Mouse (Mus musculus): ENCODE measurements around the gene BC051142. TPM values are rescaled to one million over a fixed set of nuclear protein-coding genes. Genes with fewer than 3 reads are reported as not detected.

Gene BC051142
- polyA plus RNA-seq, 2 experiments: 0.08 to 0.17 TPM

DNA sequence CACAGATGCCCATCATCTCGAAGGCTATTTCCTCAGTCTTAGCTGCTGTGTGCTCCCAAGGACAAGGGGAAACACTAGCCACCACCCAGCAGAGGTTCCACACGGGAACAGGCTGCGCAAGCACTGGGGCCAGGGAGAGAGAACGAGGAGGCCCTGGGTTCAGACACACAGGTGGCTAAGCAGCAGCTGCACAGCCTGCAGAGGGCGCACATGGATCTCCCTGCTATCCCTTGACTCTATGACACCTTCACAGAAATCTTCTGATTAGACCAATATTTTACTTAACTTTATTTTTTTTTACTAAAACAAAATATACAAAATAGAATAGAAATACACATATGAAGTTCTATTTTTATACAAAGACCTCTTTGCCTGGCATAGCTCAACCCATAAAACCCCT lies 1.3 kb upstream of the BC051142 start:
- H3K9ac ChIP-seq (replicated peaks): no peak overlapping the region
- no peak overlapping the region for H3K4me3 ChIP-seq (ENCODE audit: insufficient read depth in 1 of 2, low read depth in 2 of 2, low read length in 2 of 2)
- H3K9me3 ChIP-seq (ENCODE audit: control insufficient read depth, low read length): no peaks in the 10 kb centered on the region
- DNase-seq (ENCODE audit: low read depth in 3 of 3, low spot score in 3 of 3): no peak
- no peaks in the 10 kb centered on the region for H3K4me1 ChIP-seq (replicated peaks; ENCODE audit: control insufficient read depth in 2 of 2, insufficient read depth in 2 of 2, low read length in 1 of 2)
- ATAC-seq (ENCODE audit: insufficient read depth): no peak
- H3K27ac ChIP-seq: no peak overlapping the region
- WGBS (ENCODE audit: insufficient replicate concordance): 56% methylated on average over 5 of the region's 5 CpGs
- TF ChIP-seq CTCF (IDR thresholded peaks at IDR 0.05; ENCODE audit: low read depth): peak; percentile 40; the same call in 1 of the 2 replicates
- TF ChIP-seq EP300 (IDR thresholded peaks at IDR 0.05; ENCODE audit: low read depth): no peak
- H3K36me3 ChIP-seq (replicated peaks; ENCODE audit: control insufficient read depth, insufficient read depth, low read depth): no peaks in the 10 kb centered on the region
- peaks cover 3% of the 10 kb centered on the region; the same call in 1 of the 2 replicates for H3K27me3 ChIP-seq (ENCODE audit: control insufficient read depth, insufficient read depth, low read length)
- no peak overlapping the region for H3K4me2 ChIP-seq (ENCODE audit: low read depth)

DNA sequence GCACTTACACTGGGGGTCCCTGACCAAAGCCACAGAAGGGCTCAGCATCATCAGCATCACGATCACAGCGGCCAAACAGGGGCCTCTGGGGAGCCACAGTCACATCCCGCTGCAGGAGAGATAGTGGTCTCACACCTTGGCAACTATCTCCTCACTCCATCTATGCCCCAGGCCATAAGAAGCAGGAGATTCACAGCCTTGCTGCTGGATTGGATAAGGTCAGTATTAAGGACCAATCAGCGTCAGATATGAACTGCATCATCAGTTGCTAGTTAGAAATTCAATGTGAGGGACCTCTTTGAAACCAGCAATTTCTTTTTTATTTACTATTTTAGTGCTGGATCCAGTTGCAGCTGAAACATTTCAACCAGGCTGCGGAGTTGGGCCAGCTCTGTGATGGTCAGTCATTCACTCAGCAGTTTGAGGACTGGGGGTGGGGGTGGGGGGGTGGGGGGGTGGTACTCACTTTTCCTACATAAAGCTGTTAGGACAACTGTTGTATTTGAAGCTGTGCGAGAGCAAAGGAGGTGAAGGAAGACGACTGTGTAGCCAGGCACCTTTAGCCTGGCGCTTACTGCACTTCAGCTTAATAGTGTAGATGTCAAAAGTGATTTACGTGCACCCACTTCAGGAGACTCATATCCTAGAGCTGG lies 436 bp upstream of the BC051142 start:
- peak; percentile 41 to 46 (median 42) for DNase-seq (ENCODE audit: low read depth in 3 of 3, low spot score in 3 of 3)
- no peak for ATAC-seq (ENCODE audit: insufficient read depth)
- peaks cover 2% of the 10 kb centered on the region; the same call in 1 of the 2 replicates for H3K27me3 ChIP-seq (ENCODE audit: control insufficient read depth, insufficient read depth, low read length)
- no peaks in the 10 kb centered on the region for H3K36me3 ChIP-seq (replicated peaks; ENCODE audit: control insufficient read depth, insufficient read depth, low read depth)
- no peak for TF ChIP-seq CTCF (IDR thresholded peaks at IDR 0.05; ENCODE audit: low read depth)
- TF ChIP-seq EP300 (IDR thresholded peaks at IDR 0.05; ENCODE audit: low read depth): no peak
- peak overlapping the region in 1 of 2 experiments; percentile 51; a peak in 2 of 4 replicates for H3K4me3 ChIP-seq (ENCODE audit: insufficient read depth in 1 of 2, low read depth in 2 of 2, low read length in 2 of 2)
- peak overlapping the region; percentile 64 for H3K4me2 ChIP-seq (ENCODE audit: low read depth)
- 16% methylated on average over 9 of the region's 9 CpGs for WGBS (ENCODE audit: insufficient replicate concordance)
- no peaks in the 10 kb centered on the region for H3K4me1 ChIP-seq (replicated peaks; ENCODE audit: control insufficient read depth in 2 of 2, insufficient read depth in 2 of 2, low read length in 1 of 2)
- no peaks in the 10 kb centered on the region for H3K9me3 ChIP-seq (ENCODE audit: control insufficient read depth, low read length)
- no peak overlapping the region for H3K9ac ChIP-seq (replicated peaks)
- H3K27ac ChIP-seq: no peak overlapping the region

DNA sequence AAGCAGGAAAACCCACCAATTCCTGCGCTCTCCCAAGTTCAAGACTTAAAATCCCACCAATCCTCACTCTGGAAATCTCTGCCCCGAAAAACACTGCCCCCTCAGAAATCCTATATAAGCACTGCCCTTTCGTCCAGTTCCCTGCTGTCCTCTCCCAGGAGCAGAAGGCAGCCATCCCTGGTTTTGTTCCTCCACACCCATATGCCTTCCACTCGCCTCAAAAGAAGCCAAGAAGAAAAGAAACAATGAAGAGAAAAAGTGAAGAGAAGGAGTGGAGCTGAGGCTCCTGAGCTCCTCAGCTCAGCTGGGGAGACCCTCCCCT lies 735 bp downstream of the BC051142 start:
- H3K9ac ChIP-seq (replicated peaks): no peak overlapping the region
- DNase-seq (ENCODE audit: low read depth in 3 of 3, low spot score in 3 of 3): no peak
- H3K9me3 ChIP-seq (ENCODE audit: control insufficient read depth, low read length): no peaks in the 10 kb centered on the region
- no peaks in the 10 kb centered on the region for H3K4me1 ChIP-seq (replicated peaks; ENCODE audit: control insufficient read depth in 2 of 2, insufficient read depth in 2 of 2, low read length in 1 of 2)
- no peaks in the 10 kb centered on the region for H3K36me3 ChIP-seq (replicated peaks; ENCODE audit: control insufficient read depth, insufficient read depth, low read depth)
- H3K27me3 ChIP-seq (ENCODE audit: control insufficient read depth, insufficient read depth, low read length): peaks cover 2% of the 10 kb centered on the region; the same call in 1 of the 2 replicates
- no peak overlapping the region for H3K27ac ChIP-seq
- 42% methylated on average over 4 of the region's 4 CpGs for WGBS (ENCODE audit: insufficient replicate concordance)
- no peak overlapping the region; the same call in 1 of the 2 replicates for H3K4me2 ChIP-seq (ENCODE audit: low read depth)
- no peak for ATAC-seq (ENCODE audit: insufficient read depth)
- no peak overlapping the region for H3K4me3 ChIP-seq (ENCODE audit: insufficient read depth in 1 of 2, low read depth in 2 of 2, low read length in 2 of 2)
- no peak for TF ChIP-seq CTCF (IDR thresholded peaks at IDR 0.05; ENCODE audit: low read depth)
- no peak for TF ChIP-seq EP300 (IDR thresholded peaks at IDR 0.05; ENCODE audit: low read depth)

DNA sequence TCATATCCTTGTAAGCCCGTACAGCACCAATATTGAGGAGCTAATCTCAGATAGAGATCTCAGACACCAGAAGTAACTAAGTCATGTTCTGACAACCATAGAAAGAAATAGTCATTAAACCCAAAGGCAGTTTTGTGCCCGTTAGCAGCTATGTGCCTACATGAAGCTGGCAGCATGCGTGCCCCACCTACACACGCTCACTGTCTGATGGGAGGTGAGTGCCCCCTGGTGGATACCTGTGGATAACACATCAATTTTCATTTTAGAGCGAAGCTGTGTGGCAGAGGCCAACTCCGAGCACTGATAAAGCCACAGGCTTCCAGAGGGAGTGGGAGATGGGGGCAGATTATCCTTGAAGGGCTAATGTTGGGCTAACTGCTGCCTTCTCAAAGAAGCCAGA lies 12.5 kb downstream of the BC051142 start:
- Histone ChIP-seq H3K4me1 (replicated peaks; ENCODE audit: control insufficient read depth in 2 of 2, insufficient read depth in 2 of 2, low read length in 1 of 2) (no peaks in the 10 kb centered on the region), H3K9ac (replicated peaks) (no peak overlapping the region), H3K27ac (no peak overlapping the region), H3K4me3 (ENCODE audit: insufficient read depth in 1 of 2, low read depth in 2 of 2, low read length in 2 of 2) (no peak overlapping the region), H3K27me3 (ENCODE audit: control insufficient read depth, insufficient read depth, low read length) (no peaks in the 10 kb centered on the region), H3K9me3 (ENCODE audit: control insufficient read depth, low read length) (no peaks in the 10 kb centered on the region), H3K4me2 (ENCODE audit: low read depth) (no peak overlapping the region), H3K36me3 (replicated peaks; ENCODE audit: control insufficient read depth, insufficient read depth, low read depth) (no peaks in the 10 kb centered on the region)
- WGBS (ENCODE audit: insufficient replicate concordance): 17% methylated on average over 6 of the region's 6 CpGs
- DNase-seq (ENCODE audit: low read depth in 3 of 3, low spot score in 3 of 3) (peak in 2 of 3 experiments; percentile 20 to 32), ATAC-seq (ENCODE audit: insufficient read depth) (no peak)
- TF ChIP-seq CTCF (IDR thresholded peaks at IDR 0.05; ENCODE audit: low read depth): peak; percentile 90
- TF ChIP-seq EP300 (IDR thresholded peaks at IDR 0.05; ENCODE audit: low read depth): no peak

DNA sequence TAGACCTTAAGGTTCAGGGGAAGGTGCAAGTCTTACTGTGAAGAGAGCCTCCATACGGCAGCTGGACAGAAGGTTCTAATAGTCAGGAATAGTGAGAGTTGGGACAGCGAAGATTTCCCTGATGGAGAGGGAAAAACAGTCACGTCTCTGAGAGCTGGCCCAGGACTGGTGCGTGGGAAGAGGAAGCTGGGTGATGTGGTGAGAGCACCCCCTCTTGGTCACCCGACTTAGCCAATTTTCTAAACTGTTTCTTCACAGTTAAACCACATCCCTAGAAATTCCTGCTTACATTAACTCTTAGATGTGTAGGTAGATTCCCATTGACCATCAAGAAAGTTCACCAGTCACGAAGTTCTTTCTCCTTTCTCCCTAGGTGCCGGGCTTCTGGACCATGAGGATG lies 21.4 kb downstream of the BC051142 start:
- WGBS (ENCODE audit: insufficient replicate concordance): 40% methylated on average over 7 of the region's 7 CpGs
- H3K27me3 ChIP-seq (ENCODE audit: control insufficient read depth, insufficient read depth, low read length): no peaks in the 10 kb centered on the region
- DNase-seq (ENCODE audit: low read depth in 3 of 3, low spot score in 3 of 3) (no peak), ATAC-seq (ENCODE audit: insufficient read depth) (no peak)
- H3K9me3 ChIP-seq (ENCODE audit: control insufficient read depth, low read length): no peaks in the 10 kb centered on the region
- no peak for TF ChIP-seq EP300 (IDR thresholded peaks at IDR 0.05; ENCODE audit: low read depth)
- TF ChIP-seq CTCF (IDR thresholded peaks at IDR 0.05; ENCODE audit: low read depth): no peak
- H3K9ac ChIP-seq (replicated peaks): no peak overlapping the region
- H3K4me1 ChIP-seq (replicated peaks; ENCODE audit: control insufficient read depth in 2 of 2, insufficient read depth in 2 of 2, low read length in 1 of 2): no peaks in the 10 kb centered on the region
- no peak overlapping the region for H3K4me3 ChIP-seq (ENCODE audit: insufficient read depth in 1 of 2, low read depth in 2 of 2, low read length in 2 of 2)
- H3K4me2 ChIP-seq (ENCODE audit: low read depth): no peak overlapping the region
- H3K27ac ChIP-seq: no peak overlapping the region
- H3K36me3 ChIP-seq (replicated peaks; ENCODE audit: control insufficient read depth, insufficient read depth, low read depth): no peaks in the 10 kb centered on the region
